Mouse (Mus musculus) urinary bladder, adult 2 months (tissue): Measurements from ENCODE around the gene Etv2. TPM values are rescaled to one million over a fixed set of nuclear protein-coding genes. Genes with fewer than 3 reads are reported as not detected.

Experiments used
- DNase-seq: peaks from one replicate; pipeline ENCODE4 v3.0.0; 2022; ENCODE audit warnings: low spot score
- polyA plus RNA-seq: library from polyadenylated mRNA; depleted of rRNA; stranded (reverse); fragments of >200 nt; gene quantifications from 2 replicates; pipeline ENCODE4 v1.2.3, GENCODE M21; 2012; rRNA removed

Gene Etv2
- polyA plus RNA-seq, 1 experiment = not detected

DNA sequence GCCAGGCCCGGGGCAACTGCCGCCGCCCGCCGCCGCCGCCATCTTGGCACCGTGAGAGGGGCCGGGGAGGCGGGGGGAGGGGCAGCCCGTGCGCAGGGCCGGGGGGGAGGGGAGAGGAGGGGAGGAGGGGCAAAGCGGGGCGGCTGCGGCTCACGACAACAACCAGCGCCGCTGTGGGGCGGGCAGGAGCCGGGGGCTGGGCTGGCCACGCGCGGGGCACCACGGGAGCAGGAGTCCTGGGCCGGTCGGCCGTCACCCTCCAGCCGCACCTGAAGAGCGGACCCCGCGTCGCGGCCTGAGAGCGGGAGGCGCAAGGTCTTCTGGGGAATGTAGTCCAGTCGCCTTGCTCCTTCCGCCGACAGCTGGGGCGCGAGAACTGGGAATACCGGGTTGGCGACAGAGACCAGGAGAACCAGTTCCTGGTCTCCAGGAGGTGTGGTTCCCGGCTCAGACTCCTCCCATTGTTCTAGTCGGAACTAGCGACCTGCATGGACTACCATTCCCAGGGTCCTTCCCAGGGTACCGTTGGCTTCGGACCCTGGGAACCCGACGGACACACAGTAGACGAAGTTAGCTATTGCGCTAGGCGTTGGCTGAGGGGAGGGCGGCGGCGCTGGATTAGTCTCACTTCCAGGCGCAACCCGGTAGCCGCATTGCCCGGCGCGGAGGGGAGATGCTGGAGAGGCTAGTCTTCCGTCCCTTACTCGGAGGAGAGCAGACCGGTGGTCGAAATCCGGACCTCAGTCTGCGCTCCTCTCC is 46.8 kb downstream of the Etv2 start, which contains the start of gene Kmt2b:
TSS of gene Kmt2b (minus strand) at position 51 of the 759 bp plus-strand sequence.
- peak; percentile 95 for DNase-seq

DNA sequence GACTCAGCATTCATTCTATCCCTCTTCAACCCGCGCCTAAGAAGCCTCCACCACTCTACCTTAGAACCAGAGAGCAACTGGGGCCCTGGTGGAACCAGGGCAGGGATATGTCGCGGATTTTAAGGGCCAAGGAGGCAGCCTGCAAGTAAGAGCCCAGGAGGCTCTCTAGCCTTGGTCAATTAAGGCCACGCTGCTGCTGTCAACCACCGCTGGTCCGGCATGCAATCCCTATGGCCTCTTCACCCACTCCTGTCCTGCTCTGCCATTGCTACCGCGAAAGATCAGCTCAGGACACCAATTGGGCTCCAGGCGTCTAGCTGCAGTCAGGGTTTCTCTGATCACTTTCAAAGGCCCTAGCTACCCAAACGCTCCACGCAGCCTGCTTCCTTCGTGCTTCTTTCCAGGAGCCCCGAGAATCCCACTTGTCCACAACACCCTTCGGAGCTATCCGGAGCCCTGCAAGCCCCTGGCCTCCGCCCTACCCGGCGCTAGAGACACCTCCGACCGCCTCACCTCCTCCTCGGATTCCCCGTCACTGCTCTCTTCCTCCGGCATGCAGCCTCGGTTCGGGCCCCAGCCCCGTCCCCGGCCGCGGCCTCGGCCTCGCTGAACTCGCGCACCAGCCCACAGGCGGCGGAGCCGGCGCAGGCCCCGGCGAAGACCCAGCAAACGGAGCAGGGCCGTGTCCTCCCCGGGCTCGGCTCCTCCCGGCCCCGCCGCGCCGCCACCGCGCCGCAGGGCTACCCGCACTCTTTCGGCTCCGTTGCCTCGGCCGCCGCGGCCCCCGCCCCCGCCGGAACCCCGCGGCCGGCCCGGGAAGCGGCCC is 47.6 kb downstream of the Etv2 start:
- peak; percentile 70 for DNase-seq

DNA sequence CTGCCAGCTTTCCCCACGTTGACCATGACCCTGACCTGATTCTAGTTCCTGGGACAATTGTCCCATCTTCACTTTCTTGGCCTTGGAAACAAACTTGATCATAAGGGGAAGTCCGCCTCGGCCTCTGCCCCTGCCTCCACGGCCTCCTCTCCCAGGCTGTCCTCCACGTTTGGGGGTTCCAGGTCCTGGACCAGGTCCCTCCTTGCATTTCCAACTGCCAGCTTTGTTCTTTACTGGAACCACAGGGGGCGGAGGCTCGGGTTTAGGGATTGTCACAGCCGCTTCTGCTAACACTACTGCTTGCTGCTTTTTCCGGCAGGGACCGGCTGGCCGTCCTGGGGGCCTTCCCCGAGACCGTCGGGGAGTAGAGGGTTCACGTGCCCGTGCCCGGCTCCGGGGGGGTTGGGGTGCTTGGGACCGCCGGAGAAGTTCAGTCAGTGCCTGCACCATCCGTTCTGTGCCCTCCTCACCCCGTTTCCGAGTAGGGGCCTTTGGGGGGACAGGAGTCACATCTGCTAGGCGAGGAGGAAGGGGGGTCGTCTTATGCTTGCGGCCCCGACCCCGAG is 49.1 kb downstream of the Etv2 start:
- DNase-seq = no peak

GRCm38 (mm10) chr7:30585170-30585569 is 50.5 kb downstream of the Etv2 start:
- DNase-seq = no peak

DNA sequence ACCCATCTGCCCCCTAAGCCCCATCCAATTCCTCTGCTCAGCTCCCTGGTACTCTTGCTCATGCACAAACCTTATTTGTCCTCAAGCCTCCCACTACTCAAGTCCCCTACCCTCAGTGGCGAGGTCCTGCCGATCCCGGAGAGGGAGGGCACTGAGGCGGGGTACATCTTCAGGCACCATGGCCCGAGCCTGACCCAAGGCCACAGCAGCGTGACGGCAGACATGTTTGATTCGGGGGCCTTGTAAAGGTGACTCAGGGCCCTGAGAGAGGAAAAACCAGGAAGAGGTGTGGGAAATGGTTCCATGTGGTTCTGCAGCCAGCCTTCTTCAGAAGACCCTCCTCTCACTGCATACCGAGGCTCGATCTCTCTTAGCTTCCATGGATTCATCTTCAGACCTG is 51.3 kb downstream of the Etv2 start:
- no peak for DNase-seq

Other genes starting within 250 kb of the Etv2 start
- 85.1 and 117 TPM in 2 replicates for gene Tyrobp, start 222.1 kb downstream of the Etv2 start, polyA plus RNA-seq
- gene Hcst, start 216.0 kb downstream of the Etv2 start, polyA plus RNA-seq = 3.3 and 3.8 TPM in 2 replicates
- 1.8 and 2.0 TPM in 2 replicates for gene Nfkbid, start 214.1 kb downstream of the Etv2 start, polyA plus RNA-seq
- gene Aplp1, start 190.3 kb downstream of the Etv2 start, polyA plus RNA-seq = 4.2 and 4.5 TPM in 2 replicates
- not detected in 2 replicates for gene Kirrel2, start 178.2 kb downstream of the Etv2 start, polyA plus RNA-seq
- gene Nphs1, start 177.5 kb downstream of the Etv2 start, polyA plus RNA-seq = not detected in 2 replicates
- not detected in 2 replicates for gene Prodh2, start 142.2 kb downstream of the Etv2 start, polyA plus RNA-seq
- 6.9 and 7.7 TPM in 2 replicates for gene Arhgap33, start 100.8 kb downstream of the Etv2 start, polyA plus RNA-seq
- 342 and 444 TPM in 2 replicates for gene Hspb6, start 83.7 kb downstream of the Etv2 start, polyA plus RNA-seq
- gene Proser3, start 83.6 kb downstream of the Etv2 start, polyA plus RNA-seq = 11.0 and 12.0 TPM in 2 replicates
- 33.8 and 36.5 TPM in 2 replicates for gene Lin37, start 76.0 kb downstream of the Etv2 start, polyA plus RNA-seq
- gene U2af1l4, start 72.6 kb downstream of the Etv2 start, polyA plus RNA-seq = 69.1 and 74.1 TPM in 2 replicates
- 2.8 and 5.1 TPM in 2 replicates for gene Gm49396, start 72.5 kb downstream of the Etv2 start, polyA plus RNA-seq
- 151 and 174 TPM in 2 replicates for gene Psenen, start 72.2 kb downstream of the Etv2 start, polyA plus RNA-seq
- 3.6 and 4.9 TPM in 2 replicates for gene Igflr1, start 70.4 kb downstream of the Etv2 start, polyA plus RNA-seq
- 38.3 and 40.2 TPM in 2 replicates for gene Kmt2b, start 47.1 kb downstream of the Etv2 start, polyA plus RNA-seq
- gene Zbtb32, start 36.9 kb downstream of the Etv2 start, polyA plus RNA-seq = 1.8 and 2.4 TPM in 2 replicates
- 2,098 and 2,832 TPM in 2 replicates for gene Upk1a, start 23.0 kb downstream of the Etv2 start, polyA plus RNA-seq
- 703 and 875 TPM in 2 replicates for gene Cox6b1, start 9.7 kb downstream of the Etv2 start, polyA plus RNA-seq
- 58.5 and 64.1 TPM in 2 replicates for gene Rbm42, start 14.5 kb upstream of the Etv2 start, polyA plus RNA-seq
- 9.4 and 13.2 TPM in 2 replicates for gene Haus5, start 29.1 kb upstream of the Etv2 start, polyA plus RNA-seq
- not detected in 2 replicates for gene Pmis2, start 35.8 kb upstream of the Etv2 start, polyA plus RNA-seq
- gene 2200002J24Rik, start 63.1 kb upstream of the Etv2 start, polyA plus RNA-seq = not detected in 2 replicates
- 0.03 TPM in 1 of 2 replicates, not detected in the other for gene Atp4a, start 76.4 kb upstream of the Etv2 start, polyA plus RNA-seq
- 97.6 and 129 TPM in 2 replicates for gene Tmem147, start 93.7 kb upstream of the Etv2 start, polyA plus RNA-seq
- not detected in 2 replicates for gene Gapdhs, start 107.8 kb upstream of the Etv2 start, polyA plus RNA-seq
- gene Sbsn, start 115.6 kb upstream of the Etv2 start, polyA plus RNA-seq = 17.9 and 21.2 TPM in 2 replicates
- gene Dmkn, start 127.9 kb upstream of the Etv2 start, polyA plus RNA-seq = 9.8 and 16.2 TPM in 2 replicates
- 29.5 and 47.2 TPM in 2 replicates for gene Krtdap, start 152.0 kb upstream of the Etv2 start, polyA plus RNA-seq
- gene Ffar2, start 187.9 kb upstream of the Etv2 start, polyA plus RNA-seq = 0.46 and 0.55 TPM in 2 replicates
- not detected in 2 replicates for gene Ffar3, start 220.3 kb upstream of the Etv2 start, polyA plus RNA-seq
- gene Ffar1, start 225.7 kb upstream of the Etv2 start, polyA plus RNA-seq = not detected in 2 replicates
- 0.49 and 0.58 TPM in 2 replicates for gene Cd22, start 244.5 kb upstream of the Etv2 start, polyA plus RNA-seq